Mouse (Mus musculus) myocyte (in vitro differentiated cells): ENCODE results near the gene Rimbp2. TPM values are rescaled to one million over a fixed set of nuclear protein-coding genes. Genes with fewer than 3 reads are reported as not detected.

ENCODE experiments used
- H3K27me3 ChIP-seq: one replicate; pipeline ENCODE4 v1.6.1; 2011; ENCODE audit not compliant: control insufficient read depth, insufficient read depth, insufficient read length
- H3K36me3 ChIP-seq: one replicate; pipeline ENCODE4 v1.6.1; 2011; ENCODE audit not compliant: control insufficient read depth, insufficient read depth
- H3K4me2 ChIP-seq: one replicate; pipeline ENCODE4 v1.6.1; 2011; ENCODE audit warnings: low read depth, control low read depth
- H3K4me3 ChIP-seq: one replicate; pipeline ENCODE4 v1.5.1; 2011; ENCODE audit warnings: mild to moderate bottlenecking, control low read depth, moderate library complexity
- H3K79me2 ChIP-seq: one replicate; pipeline ENCODE4 v1.6.1; 2011; ENCODE audit not compliant: control insufficient read depth, insufficient read depth
- H3ac ChIP-seq: one replicate; pipeline ENCODE4 v1.6.1; 2011; ENCODE audit not compliant: control insufficient read depth, insufficient read length
- CEBPB ChIP-seq: IDR thresholded peaks from 2 replicates; pipeline ENCODE4 v1.6.1; 2011; ENCODE audit warnings: mild to moderate bottlenecking, moderate library complexity; ENCODE audit not compliant: poor library complexity, insufficient read depth, severe bottlenecking
- E2F4 ChIP-seq: IDR thresholded peaks from one replicate; pipeline ENCODE4 v1.6.1; 2011; ENCODE audit warnings: mild to moderate bottlenecking, control low read depth, moderate library complexity; ENCODE audit not compliant: insufficient read depth
- MAX ChIP-seq: IDR thresholded peaks from one replicate; pipeline ENCODE4 v1.6.1; 2011; ENCODE audit warnings: low read depth, mild to moderate bottlenecking, control low read depth
- MYOD1 ChIP-seq, 3 experiments: IDR thresholded peaks; one replicate each; pipeline ENCODE4 v1.6.1; 2011; ENCODE audit warnings: control low read depth in 2 of 3, low read depth in 2 of 3, mild to moderate bottlenecking in 2 of 3, moderate library complexity in 1 of 3; ENCODE audit not compliant: insufficient read length in 2 of 3, control insufficient read depth in 1 of 3
- MYOG ChIP-seq, 3 experiments: IDR thresholded peaks; one replicate each; pipeline ENCODE4 v1.6.1; 2011; ENCODE audit warnings: control low read depth in 2 of 3, low read depth in 2 of 3, mild to moderate bottlenecking in 2 of 3; ENCODE audit not compliant: insufficient read length in 2 of 3, control insufficient read depth in 1 of 3, insufficient read depth in 1 of 3
- POLR2A ChIP-seq: IDR thresholded peaks from one replicate; pipeline ENCODE4 v1.6.1; 2011; ENCODE audit warnings: low read depth, mild to moderate bottlenecking, control low read depth, moderate library complexity; ENCODE audit not compliant: insufficient read length
- POLR2AphosphoS2 ChIP-seq: IDR thresholded peaks from one replicate; pipeline ENCODE4 v1.6.1; 2011; ENCODE audit warnings: low read depth, control low read depth; ENCODE audit not compliant: insufficient read length
- REST ChIP-seq: IDR thresholded peaks from one replicate; pipeline ENCODE4 v1.6.1; 2011; ENCODE audit warnings: mild to moderate bottlenecking, control low read depth, moderate library complexity; ENCODE audit not compliant: insufficient read depth, insufficient read length
- SRF ChIP-seq: IDR thresholded peaks from one replicate; pipeline ENCODE4 v1.6.1; 2011; ENCODE audit warnings: low read depth; ENCODE audit not compliant: control insufficient read depth, insufficient read length
- TCF12 ChIP-seq: IDR thresholded peaks from one replicate; pipeline ENCODE4 v1.6.1; 2011; ENCODE audit warnings: mild to moderate bottlenecking, control low read depth; ENCODE audit not compliant: poor library complexity, insufficient read depth, severe bottlenecking
- TCF3 ChIP-seq: IDR thresholded peaks from one replicate; pipeline ENCODE4 v1.6.1; 2011; ENCODE audit warnings: low read depth, control low read depth; ENCODE audit not compliant: insufficient read length
- USF1 ChIP-seq: IDR thresholded peaks from one replicate; pipeline ENCODE4 v1.6.1; 2011; ENCODE audit warnings: low read depth, mild to moderate bottlenecking, control low read depth, moderate library complexity
- polyA plus RNA-seq: library from polyadenylated mRNA; unstranded; fragments of >200 nt; fragmentation: generic; extraction: Trizol; gene quantifications from one replicate; pipeline ENCODE4 v1.2.1, GENCODE M21; 2012; ENCODE audit warnings: missing spikeins

Rimbp2 gene
- polyA plus RNA-seq, 1 experiment: not detected

- no peak overlapping the region for H3K4me3 ChIP-seq
- no peaks in the 10 kb centered on the region for H3K36me3 ChIP-seq
- TF ChIP-seq POLR2A: no peak
- TF ChIP-seq MYOG (IDR thresholded peaks at IDR 0.05; ENCODE audit: control insufficient read depth in 1 of 3, insufficient read depth in 1 of 3, insufficient read length in 2 of 3, low read depth in 2 of 3): no peak
- no peak for TF ChIP-seq SRF
- no peak for TF ChIP-seq REST
- no peak for TF ChIP-seq CEBPB
- TF ChIP-seq POLR2AphosphoS2: no peak
- no peak for TF ChIP-seq TCF3
- no peak for TF ChIP-seq MAX
- no peak for TF ChIP-seq USF1
- TF ChIP-seq MYOD1 (IDR thresholded peaks at IDR 0.05; ENCODE audit: control insufficient read depth in 1 of 3, insufficient read length in 2 of 3, low read depth in 2 of 3): no peak
- TF ChIP-seq TCF12: no peak
- no peak for TF ChIP-seq E2F4
- H3K4me2 ChIP-seq: no peak overlapping the region
- no peaks in the 10 kb centered on the region for H3K79me2 ChIP-seq
- no peak overlapping the region for H3ac ChIP-seq
- no peaks in the 10 kb centered on the region for H3K27me3 ChIP-seq
Measured at GRCm38 (mm10) chr5:128715171-128715570, 238.1 kb downstream of the Rimbp2 start.

GRCm38 (mm10) chr5:128711847-128712246 lies 241.4 kb downstream of the Rimbp2 start:
- no peak overlapping the region for H3K4me2 ChIP-seq
- no peak overlapping the region for H3K4me3 ChIP-seq
- H3K79me2 ChIP-seq: no peaks in the 10 kb centered on the region
- no peak overlapping the region for H3ac ChIP-seq
- H3K36me3 ChIP-seq: no peaks in the 10 kb centered on the region
- no peak for TF ChIP-seq MYOG (IDR thresholded peaks at IDR 0.05; ENCODE audit: control insufficient read depth in 1 of 3, insufficient read depth in 1 of 3, insufficient read length in 2 of 3, low read depth in 2 of 3)
- no peak for TF ChIP-seq SRF
- no peaks in the 10 kb centered on the region for H3K27me3 ChIP-seq

GRCm38 (mm10) chr5:128710596-128710995 lies 242.7 kb downstream of the Rimbp2 start:
- H3K79me2 ChIP-seq: no peaks in the 10 kb centered on the region
- H3K27me3 ChIP-seq: no peaks in the 10 kb centered on the region
- H3K4me3 ChIP-seq: no peak overlapping the region
- no peak overlapping the region for H3K4me2 ChIP-seq
- H3K36me3 ChIP-seq: no peaks in the 10 kb centered on the region
- TF ChIP-seq CEBPB (no peak), MYOD1 (IDR thresholded peaks at IDR 0.05; ENCODE audit: control insufficient read depth in 1 of 3, insufficient read length in 2 of 3, low read depth in 2 of 3) (no peak), POLR2A (no peak), TCF3 (no peak)
- H3ac ChIP-seq: no peak overlapping the region

- H3K4me3 ChIP-seq: no peak overlapping the region
- H3K4me2 ChIP-seq: no peak overlapping the region
- no peaks in the 10 kb centered on the region for H3K27me3 ChIP-seq
- no peaks in the 10 kb centered on the region for H3K36me3 ChIP-seq
- no peak overlapping the region for H3ac ChIP-seq
- H3K79me2 ChIP-seq: no peaks in the 10 kb centered on the region
- TF ChIP-seq REST (no peak), POLR2AphosphoS2 (no peak), CEBPB (no peak), MAX (no peak), E2F4 (no peak), POLR2A (no peak), TCF3 (no peak), SRF (no peak), MYOG (IDR thresholded peaks at IDR 0.05; ENCODE audit: control insufficient read depth in 1 of 3, insufficient read depth in 1 of 3, insufficient read length in 2 of 3, low read depth in 2 of 3) (no peak), USF1 (no peak), TCF12 (no peak), MYOD1 (IDR thresholded peaks at IDR 0.05; ENCODE audit: control insufficient read depth in 1 of 3, insufficient read length in 2 of 3, low read depth in 2 of 3) (no peak)
Measured at GRCm38 (mm10) chr5:128708929-128709328, 244.4 kb downstream of the Rimbp2 start.

Other genes with a start within 250 kb of the Rimbp2 start
- gene Stx2, start 55.1 kb upstream of the Rimbp2 start, polyA plus RNA-seq: 21.1 TPM
- 466 TPM for gene Ran, start 66.6 kb upstream of the Rimbp2 start, polyA plus RNA-seq
- 0.48 TPM for gene Adgrd1, start 143.3 kb upstream of the Rimbp2 start, polyA plus RNA-seq